Mouse (Mus musculus): ENCODE data around the gene Pnlip. TPM values are rescaled to one million over a fixed set of nuclear protein-coding genes. Genes with fewer than 3 reads are reported as not detected.

Gene Pnlip
- 0.54 and 1.1 TPM in 2 replicates for polyA plus RNA-seq (2014; fragmentation: Nextera tagmentation; extraction: Ambion mirVana)

- no peaks in the 10 kb centered on the region for H3K36me3 ChIP-seq (ENCODE audit: control insufficient read depth, insufficient read depth, low read length)
- no peaks in the 10 kb centered on the region for H3K27me3 ChIP-seq (ENCODE audit: control insufficient read depth, insufficient read depth, low read length)
- H3K9me3 ChIP-seq (ENCODE audit: control insufficient read depth, low read length), result no peaks in the 10 kb centered on the region
- H3K27ac ChIP-seq (ENCODE audit: low read depth, low read length), result no peak within 1 kb of the TSS
- H3K4me1 ChIP-seq (ENCODE audit: control insufficient read depth, insufficient read depth, low read length), result no peaks in the 10 kb centered on the region
- no peak within 1 kb of the TSS for H3K9ac ChIP-seq (ENCODE audit: low read length)
- no peak within 1 kb of the TSS for H3K4me3 ChIP-seq (ENCODE audit: low read depth, low read length)
- no peak within 1 kb of the TSS for H3K4me2 ChIP-seq (ENCODE audit: low read depth)
- ATAC-seq (ENCODE audit: insufficient read depth, low FRiP score, low TSS enrichment) (no peak), DNase-seq (ENCODE audit: low spot score) (no peak)
- 71% methylated on average over 5 of the region's 5 CpGs for WGBS
Observed at GRCm38 (mm10) chr19:58652198-58652597, at the start of gene Pnlip. Gene Pnlip (plus strand): TSS chr19:58652498.

- H3K9ac ChIP-seq (ENCODE audit: low read length), result no peak overlapping the region
- no peak overlapping the region for H3K4me3 ChIP-seq (ENCODE audit: low read depth, low read length)
- WGBS, result 66% methylated on average over 1 of the region's 1 CpGs
- H3K27me3 ChIP-seq (ENCODE audit: control insufficient read depth, insufficient read depth, low read length), result no peaks in the 10 kb centered on the region
- no peaks in the 10 kb centered on the region for H3K9me3 ChIP-seq (ENCODE audit: control insufficient read depth, low read length)
- DNase-seq (ENCODE audit: low spot score), result no peak
- no peaks in the 10 kb centered on the region for H3K4me1 ChIP-seq (ENCODE audit: control insufficient read depth, insufficient read depth, low read length)
- no peaks in the 10 kb centered on the region for H3K36me3 ChIP-seq (ENCODE audit: control insufficient read depth, insufficient read depth, low read length)
- H3K4me2 ChIP-seq (ENCODE audit: low read depth), result no peak overlapping the region
- ATAC-seq (ENCODE audit: insufficient read depth, low FRiP score, low TSS enrichment), result no peak
- H3K27ac ChIP-seq (ENCODE audit: low read depth, low read length), result no peak overlapping the region
Observed at GRCm38 (mm10) chr19:58609716-58610115, 42.6 kb upstream of the Pnlip start.

- H3K27me3 ChIP-seq (ENCODE audit: control insufficient read depth, insufficient read depth, low read length), result no peaks in the 10 kb centered on the region
- no peaks in the 10 kb centered on the region for H3K36me3 ChIP-seq (ENCODE audit: control insufficient read depth, insufficient read depth, low read length)
- 74% methylated on average over 3 of the region's 3 CpGs for WGBS
- H3K4me2 ChIP-seq (ENCODE audit: low read depth), result no peak overlapping the region
- no peak overlapping the region for H3K4me3 ChIP-seq (ENCODE audit: low read depth, low read length)
- no peaks in the 10 kb centered on the region for H3K9me3 ChIP-seq (ENCODE audit: control insufficient read depth, low read length)
- no peak overlapping the region for H3K27ac ChIP-seq (ENCODE audit: low read depth, low read length)
- no peak for ATAC-seq (ENCODE audit: insufficient read depth, low FRiP score, low TSS enrichment)
- no peak overlapping the region for H3K9ac ChIP-seq (ENCODE audit: low read length)
- no peak for DNase-seq (ENCODE audit: low spot score)
- H3K4me1 ChIP-seq (ENCODE audit: control insufficient read depth, insufficient read depth, low read length), result no peaks in the 10 kb centered on the region
Observed at GRCm38 (mm10) chr19:58612745-58613144, 39.6 kb upstream of the Pnlip start.

- H3K27me3 ChIP-seq (ENCODE audit: control insufficient read depth, insufficient read depth, low read length), result no peaks in the 10 kb centered on the region
- 85% methylated on average over 7 of the region's 7 CpGs for WGBS
- ATAC-seq (ENCODE audit: insufficient read depth, low FRiP score, low TSS enrichment), result no peak
Observed at GRCm38 (mm10) chr19:58616606-58617005, 35.7 kb upstream of the Pnlip start.

GRCm38 (mm10) chr19:58620661-58621060, 31.6 kb upstream of the Pnlip start:
- H3K4me2 ChIP-seq (ENCODE audit: low read depth), result no peak overlapping the region
- ATAC-seq (ENCODE audit: insufficient read depth, low FRiP score, low TSS enrichment) (no peak), DNase-seq (ENCODE audit: low spot score) (no peak)
- no peaks in the 10 kb centered on the region for H3K27me3 ChIP-seq (ENCODE audit: control insufficient read depth, insufficient read depth, low read length)
- no peaks in the 10 kb centered on the region for H3K9me3 ChIP-seq (ENCODE audit: control insufficient read depth, low read length)
- no peak overlapping the region for H3K9ac ChIP-seq (ENCODE audit: low read length)
- no peaks in the 10 kb centered on the region for H3K36me3 ChIP-seq (ENCODE audit: control insufficient read depth, insufficient read depth, low read length)
- H3K27ac ChIP-seq (ENCODE audit: low read depth, low read length), result no peak overlapping the region
- H3K4me1 ChIP-seq (ENCODE audit: control insufficient read depth, insufficient read depth, low read length), result no peaks in the 10 kb centered on the region
- 92% methylated on average over 3 of the region's 3 CpGs for whole genome bisulfite sequencing
- H3K4me3 ChIP-seq (ENCODE audit: low read depth, low read length), result no peak overlapping the region

More at GRCm38 (mm10) chr19:58616606-58617005, 35.7 kb upstream of the Pnlip start:
- Histone ChIP-seq H3K4me3 (ENCODE audit: low read depth, low read length) (no peak overlapping the region), H3K4me1 (ENCODE audit: control insufficient read depth, insufficient read depth, low read length) (no peaks in the 10 kb centered on the region), H3K36me3 (ENCODE audit: control insufficient read depth, insufficient read depth, low read length) (no peaks in the 10 kb centered on the region), H3K9me3 (ENCODE audit: control insufficient read depth, low read length) (no peaks in the 10 kb centered on the region), H3K27ac (ENCODE audit: low read depth, low read length) (no peak overlapping the region), H3K9ac (ENCODE audit: low read length) (no peak overlapping the region), H3K4me2 (ENCODE audit: low read depth) (no peak overlapping the region)
- no peak for DNase-seq (ENCODE audit: low spot score)

- Histone ChIP-seq H3K36me3 (ENCODE audit: control insufficient read depth, insufficient read depth, low read length) (no peaks in the 10 kb centered on the region), H3K9me3 (ENCODE audit: control insufficient read depth, low read length) (no peaks in the 10 kb centered on the region), H3K9ac (ENCODE audit: low read length) (no peak overlapping the region), H3K4me2 (ENCODE audit: low read depth) (no peak overlapping the region), H3K4me3 (ENCODE audit: low read depth, low read length) (no peak overlapping the region), H3K27ac (ENCODE audit: low read depth, low read length) (no peak overlapping the region), H3K27me3 (ENCODE audit: control insufficient read depth, insufficient read depth, low read length) (no peaks in the 10 kb centered on the region), H3K4me1 (ENCODE audit: control insufficient read depth, insufficient read depth, low read length) (no peaks in the 10 kb centered on the region)
- 67% methylated on average over 1 of the region's 1 CpGs for WGBS
- no peak for ATAC-seq (ENCODE audit: insufficient read depth, low FRiP score, low TSS enrichment)
- DNase-seq (ENCODE audit: low spot score), result no peak
Observed at GRCm38 (mm10) chr19:58621646-58622045, 30.7 kb upstream of the Pnlip start.

GRCm38 (mm10) chr19:58624799-58625198, 27.5 kb upstream of the Pnlip start:
- H3K9me3 ChIP-seq (ENCODE audit: control insufficient read depth, low read length), result no peaks in the 10 kb centered on the region
- no peaks in the 10 kb centered on the region for H3K36me3 ChIP-seq (ENCODE audit: control insufficient read depth, insufficient read depth, low read length)
- H3K27me3 ChIP-seq (ENCODE audit: control insufficient read depth, insufficient read depth, low read length), result no peaks in the 10 kb centered on the region
- no peak overlapping the region for H3K4me2 ChIP-seq (ENCODE audit: low read depth)
- H3K27ac ChIP-seq (ENCODE audit: low read depth, low read length), result no peak overlapping the region
- H3K4me3 ChIP-seq (ENCODE audit: low read depth, low read length), result no peak overlapping the region
- no peaks in the 10 kb centered on the region for H3K4me1 ChIP-seq (ENCODE audit: control insufficient read depth, insufficient read depth, low read length)
- 78% methylated on average over 4 of the region's 4 CpGs for WGBS
- no peak overlapping the region for H3K9ac ChIP-seq (ENCODE audit: low read length)
- DNase-seq (ENCODE audit: low spot score) (no peak), ATAC-seq (ENCODE audit: insufficient read depth, low FRiP score, low TSS enrichment) (no peak)

GRCm38 (mm10) chr19:58625254-58625947, 26.9 kb upstream of the Pnlip start:
- Histone ChIP-seq H3K4me1 (ENCODE audit: control insufficient read depth, insufficient read depth, low read length) (no peaks in the 10 kb centered on the region), H3K9ac (ENCODE audit: low read length) (no peak overlapping the region), H3K27ac (ENCODE audit: low read depth, low read length) (no peak overlapping the region), H3K9me3 (ENCODE audit: control insufficient read depth, low read length) (no peaks in the 10 kb centered on the region), H3K4me2 (ENCODE audit: low read depth) (no peak overlapping the region), H3K36me3 (ENCODE audit: control insufficient read depth, insufficient read depth, low read length) (no peaks in the 10 kb centered on the region), H3K4me3 (ENCODE audit: low read depth, low read length) (no peak overlapping the region), H3K27me3 (ENCODE audit: control insufficient read depth, insufficient read depth, low read length) (no peaks in the 10 kb centered on the region)
- WGBS, result 85% methylated on average over 9 of the region's 9 CpGs
- DNase-seq (ENCODE audit: low spot score), result no peak
- ATAC-seq (ENCODE audit: insufficient read depth, low FRiP score, low TSS enrichment), result no peak

All from neural tube, embryonic 11.5 days (tissue).